Comparison of ENCODE assay signal across 10 mouse cellular contexts in genomic region chr2:28037505-28038390, GRCm38 (mm10). TPM values are rescaled to one million over a fixed set of nuclear protein-coding genes. Genes with fewer than 3 reads are reported as not detected.
A peak's percentile ranks its signal among the peaks of the same experiment; 100 is the strongest.
DNase-seq lines count a peak whose midpoint lies in the region; ATAC-seq and TF ChIP-seq lines count a peak whose summit lies in the region.
"Had no signal": no experiment of that assay in that cellular context is flagged by ENCODE, and none has a peak within 500 bp of the region (broad histone marks: within the 10 kb centered on the region; RNA-seq: fewer than 3 reads in every experiment).

No protein-coding gene starts in this region.

- TF ChIP-seq POLR2A in brain, embryonic 14.5 days (IDR thresholded peaks at IDR 0.05; ENCODE audit: borderline replicate concordance, extremely low read depth, insufficient read depth, insufficient read length, poor library complexity, severe bottlenecking), result no peak
- TF ChIP-seq POLR2A in limb, embryonic 14.5 days (IDR thresholded peaks at IDR 0.05; ENCODE audit: borderline replicate concordance, extremely low read depth, insufficient read depth, insufficient read length), result no peak

- no peak for TF ChIP-seq CTCF in brain, embryonic 14.5 days (IDR thresholded peaks at IDR 0.05; ENCODE audit: borderline replicate concordance, extremely low read depth, insufficient read depth, insufficient read length)

- intact Hi-C loops in heart, postnatal 10 days (cut with DNase I), result no loop called here
- intact Hi-C loops in left cerebral cortex, postnatal 36 days (cut with DNase I), result no loop called here

- 88% methylated on average over 12 of the region's 12 CpGs for WGBS in heart, embryonic 11.5 days (ENCODE audit: insufficient replicate concordance)
- 69% methylated on average over 12 of the region's 12 CpGs for WGBS in limb, embryonic 14.5 days

- no peak overlapping the region for H3K4me3 ChIP-seq in heart, embryonic 11.5 days (ENCODE audit: low read depth, low read length)
- H3K4me3 ChIP-seq in limb, embryonic 14.5 days (replicated peaks; ENCODE audit: low read length), result no peak overlapping the region

- H3K27me3 ChIP-seq in heart, embryonic 11.5 days (ENCODE audit: control insufficient read depth, insufficient read depth, low read length), result no peaks in the 10 kb centered on the region
- H3K27me3 ChIP-seq in limb, embryonic 14.5 days (ENCODE audit: control insufficient read depth, insufficient read depth, low read length), result no peaks in the 10 kb centered on the region

- H3K4me1 ChIP-seq in heart, embryonic 11.5 days (ENCODE audit: control insufficient read depth, insufficient read depth, low read length), result no peaks in the 10 kb centered on the region
- H3K4me1 ChIP-seq in limb, embryonic 14.5 days (ENCODE audit: control insufficient read depth, insufficient read depth, low read length), result peaks cover 9% of the 10 kb centered on the region

- H3K4me2 ChIP-seq in heart, embryonic 11.5 days, result no peak overlapping the region
- no peak overlapping the region for H3K4me2 ChIP-seq in limb, embryonic 14.5 days (replicated peaks; ENCODE audit: low read depth, low read length, severe bottlenecking)

- no peak for ATAC-seq in heart, embryonic 11.5 days (replicated peaks; ENCODE audit: insufficient number of reproducible peaks, low FRiP score, low TSS enrichment)
- ATAC-seq in limb, embryonic 14.5 days (ENCODE audit: low FRiP score, low read depth), result peak; percentile 31; the same call in 1 of the 2 replicates
- no peak for ATAC-seq in frontal cortex, adult (ENCODE audit: low TSS enrichment)

- no peak overlapping the region for H3K27ac ChIP-seq in heart, embryonic 11.5 days (ENCODE audit: low read depth, low read length)
- no peak overlapping the region for H3K27ac ChIP-seq in limb, embryonic 14.5 days (replicated peaks; ENCODE audit: low read depth, low read length)

- H3K36me3 ChIP-seq in heart, embryonic 11.5 days (ENCODE audit: control insufficient read depth, insufficient read depth, low read length), result peaks cover 3% of the 10 kb centered on the region; the same call in 1 of the 2 replicates
- H3K36me3 ChIP-seq in limb, embryonic 14.5 days (ENCODE audit: control insufficient read depth, insufficient read depth, low read length), result peaks cover 72% of the 10 kb centered on the region

- no peak overlapping the region for H3K9ac ChIP-seq in heart, embryonic 11.5 days (ENCODE audit: low read depth, low read length)
- H3K9ac ChIP-seq in limb, embryonic 14.5 days (ENCODE audit: low read depth, low read length, severe bottlenecking), result no peak overlapping the region

- peak; percentile 39 to 47 for DNase-seq in heart, postnatal 10 days
- peak; percentile 78 for DNase-seq in brain, embryonic 14.5 days (ENCODE audit: low read depth)
- peak; percentile 22 to 27 for DNase-seq in cerebellum, postnatal 36 days
- DNase-seq in limb, embryonic 14.5 days (ENCODE audit: low spot score), result peak; percentile 36
- DNase-seq in MN1 (ENCODE audit: low spot score), result no peak
- DNase-seq in left cerebral cortex, postnatal 36 days (ENCODE audit: low spot score in 2 of 2), result no peak

- no peaks in the 10 kb centered on the region for H3K9me3 ChIP-seq in heart, embryonic 11.5 days (replicated peaks; ENCODE audit: control insufficient read depth, low read length)
- no peaks in the 10 kb centered on the region for H3K9me3 ChIP-seq in limb, embryonic 14.5 days (ENCODE audit: control insufficient read depth, low read length)

RNA-seq across cellular contexts. Expression of gene Fcnb, which starts 46.9 kb away (rescaled TPM):
- not detected for total RNA-seq in heart, postnatal 10 days (2021)
- 0.19 TPM in 1 of 2 replicates, not detected in the other for polyA plus RNA-seq in heart, embryonic 11.5 days (2014; fragmentation: Nextera tagmentation; extraction: Ambion mirVana)
- 0.14 and 0.24 TPM in 2 replicates for polyA plus RNA-seq in brain, embryonic 14.5 days (2012; rRNA removed)
- 0.40 and 0.69 TPM in 2 replicates for polyA plus RNA-seq in limb, embryonic 14.5 days (2012; rRNA removed)
- 0.28 and 0.88 TPM in 2 replicates for polyA plus RNA-seq in limb, embryonic 14.5 days (2014; fragmentation: Nextera tagmentation; extraction: Ambion mirVana)
- not detected for total RNA-seq in left cerebral cortex, postnatal 36 days (2021)
- total RNA-seq: G1E; layer of hippocampus, postnatal 14 days had no signal
- polyA plus RNA-seq: G1E had no signal

Comparison
In these comparisons a context has a peak if more than half of its experiments do, and no peak if none do; other contexts are left out.
1. DNase-seq: peak in heart, postnatal 10 days (2 of 2), brain, embryonic 14.5 days (single experiment), cerebellum, postnatal 36 days (2 of 2) and limb, embryonic 14.5 days (single experiment); none in MN1 (single experiment) and left cerebral cortex, postnatal 36 days (0 of 2).